Mouse (Mus musculus): ENCODE measurements around the gene Sept9. TPM values are rescaled to one million over a fixed set of nuclear protein-coding genes. Genes with fewer than 3 reads are reported as not detected.

Gene Sept9
- polyA plus RNA-seq, 1 experiment from 2014 or later = 139 TPM

- Histone ChIP-seq H3K36me3 (ENCODE audit: control insufficient read depth, insufficient read depth, low read length) (no peaks in the 10 kb centered on the region), H3K27ac (ENCODE audit: low read length) (no peak overlapping the region), H3K9ac (ENCODE audit: low read length) (no peak overlapping the region), H3K4me1 (replicated peaks; ENCODE audit: control insufficient read depth, insufficient read depth, low read length) (peaks cover 23% of the 10 kb centered on the region), H3K4me2 (ENCODE audit: low read depth, low read length) (no peak overlapping the region), H3K27me3 (ENCODE audit: control insufficient read depth, insufficient read depth, low read depth, low read length) (no peaks in the 10 kb centered on the region), H3K9me3 (ENCODE audit: control insufficient read depth, low read length) (no peaks in the 10 kb centered on the region), H3K4me3 (ENCODE audit: low read length) (no peak overlapping the region)
- no peak for ATAC-seq (ENCODE audit: low read depth)
- WGBS = 84% methylated on average over 12 of the region's 12 CpGs
Observed at GRCm38 (mm10) chr11:117243536-117244290, 44.3 kb downstream of the Sept9 start.

GRCm38 (mm10) chr11:117245041-117245725 lies 45.7 kb downstream of the Sept9 start:
- ATAC-seq (ENCODE audit: low read depth) = no peak
- WGBS = 81% methylated on average over 8 of the region's 8 CpGs
- Histone ChIP-seq H3K9me3 (ENCODE audit: control insufficient read depth, low read length) (no peaks in the 10 kb centered on the region), H3K9ac (ENCODE audit: low read length) (no peak overlapping the region), H3K4me1 (replicated peaks; ENCODE audit: control insufficient read depth, insufficient read depth, low read length) (peaks cover 29% of the 10 kb centered on the region), H3K27me3 (ENCODE audit: control insufficient read depth, insufficient read depth, low read depth, low read length) (no peaks in the 10 kb centered on the region), H3K27ac (ENCODE audit: low read length) (no peak overlapping the region), H3K4me2 (ENCODE audit: low read depth, low read length) (no peak overlapping the region), H3K36me3 (ENCODE audit: control insufficient read depth, insufficient read depth, low read length) (no peaks in the 10 kb centered on the region), H3K4me3 (ENCODE audit: low read length) (no peak overlapping the region)

- ATAC-seq (ENCODE audit: low read depth) = no peak
- H3K36me3 ChIP-seq (ENCODE audit: control insufficient read depth, insufficient read depth, low read length) = no peaks in the 10 kb centered on the region
- WGBS = 59% methylated on average over 3 of the region's 3 CpGs
- no peak overlapping the region for H3K4me3 ChIP-seq (ENCODE audit: low read length)
- no peak overlapping the region for H3K27ac ChIP-seq (ENCODE audit: low read length)
- H3K9me3 ChIP-seq (ENCODE audit: control insufficient read depth, low read length) = no peaks in the 10 kb centered on the region
- H3K4me2 ChIP-seq (ENCODE audit: low read depth, low read length) = no peak overlapping the region
- H3K27me3 ChIP-seq (ENCODE audit: control insufficient read depth, insufficient read depth, low read depth, low read length) = no peaks in the 10 kb centered on the region
- H3K4me1 ChIP-seq (replicated peaks; ENCODE audit: control insufficient read depth, insufficient read depth, low read length) = peaks cover 22% of the 10 kb centered on the region
- no peak overlapping the region for H3K9ac ChIP-seq (ENCODE audit: low read length)
Observed at GRCm38 (mm10) chr11:117245846-117246245, 46.4 kb downstream of the Sept9 start.

- Histone ChIP-seq H3K27me3 (ENCODE audit: control insufficient read depth, insufficient read depth, low read depth, low read length) (no peaks in the 10 kb centered on the region), H3K9me3 (ENCODE audit: control insufficient read depth, low read length) (no peaks in the 10 kb centered on the region), H3K27ac (ENCODE audit: low read length) (no peak overlapping the region), H3K4me3 (ENCODE audit: low read length) (no peak overlapping the region), H3K4me2 (ENCODE audit: low read depth, low read length) (no peak overlapping the region), H3K9ac (ENCODE audit: low read length) (no peak overlapping the region), H3K36me3 (ENCODE audit: control insufficient read depth, insufficient read depth, low read length) (no peaks in the 10 kb centered on the region), H3K4me1 (replicated peaks; ENCODE audit: control insufficient read depth, insufficient read depth, low read length) (peaks cover 19% of the 10 kb centered on the region)
- no peak for ATAC-seq (ENCODE audit: low read depth)
- WGBS = 56% methylated on average over 8 of the region's 8 CpGs
Observed at GRCm38 (mm10) chr11:117246286-117246685, 46.8 kb downstream of the Sept9 start.

- Histone ChIP-seq H3K9ac (ENCODE audit: low read length) (no peak overlapping the region), H3K36me3 (ENCODE audit: control insufficient read depth, insufficient read depth, low read length) (no peaks in the 10 kb centered on the region), H3K4me3 (ENCODE audit: low read length) (no peak overlapping the region), H3K27me3 (ENCODE audit: control insufficient read depth, insufficient read depth, low read depth, low read length) (no peaks in the 10 kb centered on the region), H3K4me1 (replicated peaks; ENCODE audit: control insufficient read depth, insufficient read depth, low read length) (peaks cover 18% of the 10 kb centered on the region), H3K27ac (ENCODE audit: low read length) (no peak overlapping the region), H3K4me2 (ENCODE audit: low read depth, low read length) (no peak overlapping the region), H3K9me3 (ENCODE audit: control insufficient read depth, low read length) (no peaks in the 10 kb centered on the region)
- ATAC-seq (ENCODE audit: low read depth) = no peak
- 75% methylated on average over 9 of the region's 9 CpGs for WGBS
Observed at GRCm38 (mm10) chr11:117246981-117247431, 47.5 kb downstream of the Sept9 start.

GRCm38 (mm10) chr11:117247541-117247940 lies 48.1 kb downstream of the Sept9 start:
- no peaks in the 10 kb centered on the region for H3K36me3 ChIP-seq (ENCODE audit: control insufficient read depth, insufficient read depth, low read length)
- ATAC-seq (ENCODE audit: low read depth) = no peak
- peaks cover 19% of the 10 kb centered on the region for H3K4me1 ChIP-seq (replicated peaks; ENCODE audit: control insufficient read depth, insufficient read depth, low read length)
- no peaks in the 10 kb centered on the region for H3K27me3 ChIP-seq (ENCODE audit: control insufficient read depth, insufficient read depth, low read depth, low read length)
- 71% methylated on average over 5 of the region's 5 CpGs for whole genome bisulfite sequencing
- H3K4me3 ChIP-seq (ENCODE audit: low read length) = no peak overlapping the region
- H3K27ac ChIP-seq (ENCODE audit: low read length) = no peak overlapping the region
- no peaks in the 10 kb centered on the region for H3K9me3 ChIP-seq (ENCODE audit: control insufficient read depth, low read length)
- H3K9ac ChIP-seq (ENCODE audit: low read length) = no peak overlapping the region
- H3K4me2 ChIP-seq (ENCODE audit: low read depth, low read length) = no peak overlapping the region

- Histone ChIP-seq H3K4me3 (ENCODE audit: low read length) (no peak overlapping the region), H3K9ac (ENCODE audit: low read length) (no peak overlapping the region), H3K27me3 (ENCODE audit: control insufficient read depth, insufficient read depth, low read depth, low read length) (no peaks in the 10 kb centered on the region), H3K4me1 (replicated peaks; ENCODE audit: control insufficient read depth, insufficient read depth, low read length) (peaks cover 23% of the 10 kb centered on the region), H3K36me3 (ENCODE audit: control insufficient read depth, insufficient read depth, low read length) (no peaks in the 10 kb centered on the region), H3K9me3 (ENCODE audit: control insufficient read depth, low read length) (no peaks in the 10 kb centered on the region), H3K4me2 (ENCODE audit: low read depth, low read length) (no peak overlapping the region), H3K27ac (ENCODE audit: low read length) (no peak overlapping the region)
- peak; percentile 53 for ATAC-seq (ENCODE audit: low read depth)
- 29% methylated on average over 11 of the region's 11 CpGs for WGBS
Observed at GRCm38 (mm10) chr11:117248734-117249248, 49.3 kb downstream of the Sept9 start.

- H3K4me1 ChIP-seq (replicated peaks; ENCODE audit: control insufficient read depth, insufficient read depth, low read length) = peaks cover 29% of the 10 kb centered on the region
- H3K9ac ChIP-seq (ENCODE audit: low read length) = no peak overlapping the region
- H3K27me3 ChIP-seq (ENCODE audit: control insufficient read depth, insufficient read depth, low read depth, low read length) = no peaks in the 10 kb centered on the region
- ATAC-seq (ENCODE audit: low read depth) = no peak
- H3K4me2 ChIP-seq (ENCODE audit: low read depth, low read length) = no peak overlapping the region
- H3K36me3 ChIP-seq (ENCODE audit: control insufficient read depth, insufficient read depth, low read length) = no peaks in the 10 kb centered on the region
- no peaks in the 10 kb centered on the region for H3K9me3 ChIP-seq (ENCODE audit: control insufficient read depth, low read length)
- 65% methylated on average over 18 of the region's 18 CpGs for WGBS
- no peak overlapping the region for H3K27ac ChIP-seq (ENCODE audit: low read length)
- no peak overlapping the region for H3K4me3 ChIP-seq (ENCODE audit: low read length)
Observed at GRCm38 (mm10) chr11:117249282-117249984, 50.0 kb downstream of the Sept9 start.

Data from lung, embryonic 16.5 days (tissue).